Mouse (Mus musculus): ENCODE results near the gene Slc38a2. TPM values are rescaled to one million over a fixed set of nuclear protein-coding genes. Genes with fewer than 3 reads are reported as not detected.

Gene Slc38a2
- polyA plus RNA-seq, 1 experiment from 2014 or later = 179 TPM

DNA sequence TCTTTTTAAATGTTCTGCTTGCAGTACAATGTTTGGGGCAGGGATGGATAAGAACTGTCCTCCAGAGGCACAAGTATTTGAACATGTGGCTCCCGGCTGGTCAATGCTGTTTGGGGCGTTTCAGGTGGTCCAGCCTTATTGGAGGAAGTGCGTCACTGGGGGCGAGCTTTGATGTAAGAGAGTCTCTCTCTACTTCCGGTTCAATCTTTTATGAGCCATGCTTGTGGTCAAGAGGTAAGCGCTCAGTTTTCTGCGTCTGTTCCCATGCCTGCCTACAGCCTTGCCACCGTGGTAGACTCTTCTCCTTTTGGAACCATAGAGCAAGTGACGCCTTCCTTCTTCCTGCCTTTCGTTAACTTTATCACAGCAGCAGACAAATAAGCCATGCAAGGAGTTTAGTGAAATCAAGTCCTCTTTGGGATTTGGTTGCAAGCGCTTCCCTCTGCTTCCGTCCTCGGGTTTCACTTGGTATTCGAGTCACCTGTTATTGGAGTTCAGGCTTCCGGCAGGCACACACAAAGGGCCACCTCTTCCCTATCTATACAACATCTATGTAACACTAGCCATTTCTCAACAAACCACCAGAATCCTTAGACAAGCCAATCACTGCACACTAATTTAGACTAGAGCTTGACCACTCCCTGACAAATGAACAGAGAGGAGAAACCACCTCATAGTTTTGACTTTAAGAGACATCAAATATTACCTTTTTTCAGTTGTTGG, 37.3 kb upstream of the Slc38a2 start:
- Histone ChIP-seq H3K36me3 (no peaks in the 10 kb centered on the region), H3K9ac (no peak overlapping the region), H3K27ac (no peak overlapping the region), H3K4me2 (replicated peaks) (no peak overlapping the region), H3K4me3 (no peak overlapping the region), H3K27me3 (no peaks in the 10 kb centered on the region), H3K4me1 (0 out of 2 replicates have a peak, but pooled peaks cover 2% of the 10 kb centered on the region), H3K9me3 (no peaks in the 10 kb centered on the region)
- 69% methylated on average over 15 of the region's 15 CpGs for WGBS
- no peak for ATAC-seq (ENCODE audit: insufficient number of reproducible peaks, insufficient read depth, low FRiP score, low TSS enrichment)

DNA sequence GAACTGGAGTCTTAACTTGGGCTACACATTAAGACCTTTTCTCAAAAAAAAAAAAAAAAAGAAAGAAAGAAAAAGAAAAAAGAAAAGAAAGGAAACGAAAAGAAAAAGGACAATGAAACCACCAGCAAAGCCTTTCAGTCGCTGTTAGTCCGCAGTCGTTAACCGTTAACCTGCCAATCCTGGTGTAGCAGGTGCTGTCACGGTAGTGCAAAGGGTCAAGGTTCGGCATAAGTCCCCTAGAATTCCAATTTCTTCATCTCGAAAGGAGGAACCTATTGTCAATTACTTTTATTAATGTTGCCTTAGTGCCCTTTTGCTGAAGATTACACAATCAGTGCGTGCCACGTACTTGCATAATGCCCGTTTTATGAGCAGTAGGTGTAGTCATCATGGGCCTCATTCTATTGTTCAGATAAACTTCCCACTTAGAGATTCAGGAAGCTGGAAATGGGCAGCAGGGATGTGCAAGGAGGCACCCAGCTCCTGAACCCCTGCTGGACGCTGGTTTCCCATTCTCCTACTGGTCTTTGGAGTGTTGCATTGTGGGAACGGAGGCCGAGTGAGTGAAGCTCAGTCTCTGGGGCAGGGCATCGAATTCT, 36.1 kb upstream of the Slc38a2 start:
- no peak for ATAC-seq (ENCODE audit: insufficient number of reproducible peaks, insufficient read depth, low FRiP score, low TSS enrichment)
- 88% methylated on average over 15 of the region's 15 CpGs for WGBS

DNA sequence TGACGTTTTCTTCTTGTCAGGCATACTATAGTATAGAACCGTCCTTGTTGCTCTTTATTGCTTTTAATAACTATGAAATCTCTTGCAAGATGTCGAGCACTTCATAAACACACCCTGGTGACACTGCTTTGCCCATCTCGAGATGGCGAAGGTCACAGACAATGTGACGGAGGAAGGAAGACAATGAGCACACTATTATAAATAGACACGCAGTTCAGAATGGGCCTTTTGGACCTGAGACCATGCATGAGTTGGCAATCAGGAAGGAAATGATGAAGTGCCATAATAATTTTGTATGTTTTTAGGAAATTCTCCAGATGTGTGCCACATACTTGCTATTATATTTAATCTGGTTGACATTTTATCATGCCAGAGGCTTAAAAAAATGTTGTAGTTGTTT, 34.9 kb upstream of the Slc38a2 start:
- H3K27ac ChIP-seq = no peak overlapping the region
- no peak overlapping the region for H3K4me3 ChIP-seq
- H3K36me3 ChIP-seq = no peaks in the 10 kb centered on the region
- H3K4me2 ChIP-seq (replicated peaks) = no peak overlapping the region
- no peaks in the 10 kb centered on the region for H3K9me3 ChIP-seq
- WGBS = 69% methylated on average over 7 of the region's 7 CpGs
- H3K27me3 ChIP-seq = no peaks in the 10 kb centered on the region
- 0 out of 2 replicates have a peak, but pooled peaks cover 2% of the 10 kb centered on the region for H3K4me1 ChIP-seq
- no peak for ATAC-seq (ENCODE audit: insufficient number of reproducible peaks, insufficient read depth, low FRiP score, low TSS enrichment)
- no peak overlapping the region for H3K9ac ChIP-seq

More for the DNA sequence above, 36.1 kb upstream of the Slc38a2 start:
- Histone ChIP-seq H3K4me1 (0 out of 2 replicates have a peak, but pooled peaks cover 2% of the 10 kb centered on the region), H3K36me3 (no peaks in the 10 kb centered on the region), H3K27ac (no peak overlapping the region), H3K4me2 (replicated peaks) (no peak overlapping the region), H3K9ac (no peak overlapping the region), H3K4me3 (no peak overlapping the region), H3K27me3 (no peaks in the 10 kb centered on the region), H3K9me3 (no peaks in the 10 kb centered on the region)

- no peaks in the 10 kb centered on the region for H3K9me3 ChIP-seq
- H3K36me3 ChIP-seq = no peaks in the 10 kb centered on the region
- H3K4me3 ChIP-seq = no peak overlapping the region
- H3K27me3 ChIP-seq = no peaks in the 10 kb centered on the region
- H3K4me2 ChIP-seq (replicated peaks) = no peak overlapping the region
- H3K4me1 ChIP-seq = 0 out of 2 replicates have a peak, but pooled peaks cover 5% of the 10 kb centered on the region
- WGBS = 87% methylated on average over 9 of the region's 9 CpGs
- H3K9ac ChIP-seq = no peak overlapping the region
- ATAC-seq (ENCODE audit: insufficient number of reproducible peaks, insufficient read depth, low FRiP score, low TSS enrichment) = no peak
- no peak overlapping the region for H3K27ac ChIP-seq
Observed at GRCm38 (mm10) chr15:96730416-96730815, 30.9 kb upstream of the Slc38a2 start.

- no peak overlapping the region for H3K27ac ChIP-seq
- no peaks in the 10 kb centered on the region for H3K9me3 ChIP-seq
- 87% methylated on average over 9 of the region's 9 CpGs for WGBS
- H3K27me3 ChIP-seq = no peaks in the 10 kb centered on the region
- H3K4me2 ChIP-seq (replicated peaks) = no peak overlapping the region
- ATAC-seq (ENCODE audit: insufficient number of reproducible peaks, insufficient read depth, low FRiP score, low TSS enrichment) = no peak
- no peaks in the 10 kb centered on the region for H3K36me3 ChIP-seq
- H3K4me3 ChIP-seq = no peak overlapping the region
- H3K4me1 ChIP-seq = 0 out of 2 replicates have a peak, but pooled peaks cover 5% of the 10 kb centered on the region
- no peak overlapping the region for H3K9ac ChIP-seq
Observed at GRCm38 (mm10) chr15:96729785-96730184, 30.3 kb upstream of the Slc38a2 start.

DNA sequence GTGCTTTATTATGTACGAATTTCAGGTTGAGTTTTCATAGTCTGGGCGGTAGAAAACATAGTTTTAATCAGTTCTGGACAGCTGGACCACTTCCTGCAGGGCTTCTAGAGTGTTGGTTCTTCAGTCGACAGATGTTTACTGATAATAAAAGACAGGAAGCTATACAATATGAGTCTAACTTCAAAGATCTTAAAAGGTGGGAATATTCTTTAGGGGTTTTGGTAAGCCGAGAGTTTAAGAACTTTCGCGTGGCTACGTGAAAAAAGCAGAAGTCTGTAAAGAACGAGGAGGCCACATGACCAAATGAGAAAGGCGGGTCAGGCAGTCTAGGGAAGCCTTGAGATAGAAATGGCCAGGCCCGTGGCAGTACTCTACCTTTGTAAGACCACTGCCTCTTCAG, 29.5 kb upstream of the Slc38a2 start:
- Histone ChIP-seq H3K4me2 (replicated peaks) (no peak overlapping the region), H3K4me3 (no peak overlapping the region), H3K4me1 (0 out of 2 replicates have a peak, but pooled peaks cover 5% of the 10 kb centered on the region), H3K9me3 (no peaks in the 10 kb centered on the region), H3K9ac (no peak overlapping the region), H3K27me3 (no peaks in the 10 kb centered on the region), H3K27ac (no peak overlapping the region), H3K36me3 (no peaks in the 10 kb centered on the region)
- no peak for ATAC-seq (ENCODE audit: insufficient number of reproducible peaks, insufficient read depth, low FRiP score, low TSS enrichment)
- WGBS = 68% methylated on average over 10 of the region's 10 CpGs

DNA sequence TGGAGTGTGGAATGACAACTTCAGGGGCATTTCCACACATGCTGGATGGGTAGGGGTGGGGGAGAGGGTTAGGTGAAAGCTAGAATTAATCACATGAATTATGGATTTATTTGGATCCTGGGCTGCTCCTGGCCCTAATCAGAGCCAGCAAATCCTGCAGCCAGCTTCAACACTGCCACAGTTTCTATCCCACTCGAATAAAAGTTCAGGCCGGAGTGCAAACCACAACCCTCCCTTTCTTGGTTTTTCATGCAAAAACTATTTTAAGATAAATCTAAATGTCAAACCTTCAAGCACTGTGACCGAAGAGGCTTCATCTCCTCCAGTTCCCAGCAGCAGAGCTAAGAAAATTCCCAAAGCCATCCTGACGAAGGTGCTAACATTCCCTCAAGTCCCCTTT, 28.8 kb upstream of the Slc38a2 start:
- Histone ChIP-seq H3K9ac (no peak overlapping the region), H3K4me2 (replicated peaks) (no peak overlapping the region), H3K36me3 (no peaks in the 10 kb centered on the region), H3K27me3 (no peaks in the 10 kb centered on the region), H3K4me1 (0 out of 2 replicates have a peak, but pooled peaks cover 3% of the 10 kb centered on the region), H3K27ac (no peak overlapping the region), H3K4me3 (no peak overlapping the region), H3K9me3 (no peaks in the 10 kb centered on the region)
- no peak for ATAC-seq (ENCODE audit: insufficient number of reproducible peaks, insufficient read depth, low FRiP score, low TSS enrichment)
- 56% methylated on average over 4 of the region's 4 CpGs for WGBS

GRCm38 (mm10) chr15:96724506-96724905, 25.0 kb upstream of the Slc38a2 start:
- no peaks in the 10 kb centered on the region for H3K36me3 ChIP-seq
- H3K9ac ChIP-seq = no peak overlapping the region
- H3K4me3 ChIP-seq = no peak overlapping the region
- no peaks in the 10 kb centered on the region for H3K27me3 ChIP-seq
- 0 out of 2 replicates have a peak, but pooled peaks cover 3% of the 10 kb centered on the region for H3K9me3 ChIP-seq
- no peak overlapping the region for H3K27ac ChIP-seq
- 0 out of 2 replicates have a peak, but pooled peaks cover 3% of the 10 kb centered on the region for H3K4me1 ChIP-seq
- no peak overlapping the region for H3K4me2 ChIP-seq (replicated peaks)
- no peak for ATAC-seq (ENCODE audit: insufficient number of reproducible peaks, insufficient read depth, low FRiP score, low TSS enrichment)

DNA sequence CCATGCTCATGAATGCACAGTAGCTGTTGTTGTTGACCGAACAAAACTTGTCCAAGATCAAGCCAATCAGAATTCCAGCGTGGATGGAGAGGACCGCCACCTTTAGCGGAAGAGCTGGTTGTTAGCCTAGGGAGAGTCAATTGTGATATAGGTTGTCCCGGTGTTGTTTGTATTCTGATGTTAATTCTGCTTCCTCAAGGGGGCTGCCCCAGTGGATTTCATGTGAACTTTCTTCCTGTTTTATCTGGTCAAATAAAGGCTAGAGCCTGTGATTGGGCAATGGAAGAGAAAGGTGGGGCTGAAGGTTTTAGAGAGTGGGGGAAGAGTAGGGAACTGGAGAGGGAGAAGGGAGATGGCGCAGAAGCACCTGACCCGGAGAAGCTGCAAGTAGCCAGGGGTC, 22.7 kb upstream of the Slc38a2 start:
- 77% methylated on average over 7 of the region's 7 CpGs for WGBS
- H3K27ac ChIP-seq = no peak overlapping the region
- no peak for ATAC-seq (ENCODE audit: insufficient number of reproducible peaks, insufficient read depth, low FRiP score, low TSS enrichment)
- H3K27me3 ChIP-seq = no peaks in the 10 kb centered on the region
- H3K4me1 ChIP-seq = no peaks in the 10 kb centered on the region
- H3K9me3 ChIP-seq = 0 out of 2 replicates have a peak, but pooled peaks cover 3% of the 10 kb centered on the region
- no peaks in the 10 kb centered on the region for H3K36me3 ChIP-seq
- no peak overlapping the region for H3K4me3 ChIP-seq
- no peak overlapping the region for H3K9ac ChIP-seq
- no peak overlapping the region for H3K4me2 ChIP-seq (replicated peaks)

- 86% methylated on average over 6 of the region's 6 CpGs for WGBS
- H3K4me2 ChIP-seq (replicated peaks) = no peak overlapping the region
- H3K27ac ChIP-seq = no peak overlapping the region
- H3K4me3 ChIP-seq = no peak overlapping the region
- ATAC-seq (ENCODE audit: insufficient number of reproducible peaks, insufficient read depth, low FRiP score, low TSS enrichment) = no peak
- no peaks in the 10 kb centered on the region for H3K4me1 ChIP-seq
- H3K9ac ChIP-seq = no peak overlapping the region
- no peaks in the 10 kb centered on the region for H3K27me3 ChIP-seq
- H3K36me3 ChIP-seq = no peaks in the 10 kb centered on the region
- 0 out of 2 replicates have a peak, but pooled peaks cover 3% of the 10 kb centered on the region for H3K9me3 ChIP-seq
Observed at GRCm38 (mm10) chr15:96720146-96720545, 20.6 kb upstream of the Slc38a2 start.

GRCm38 (mm10) chr15:96718466-96718865, 18.9 kb upstream of the Slc38a2 start:
- Histone ChIP-seq H3K4me3 (no peak overlapping the region), H3K9ac (no peak overlapping the region), H3K36me3 (no peaks in the 10 kb centered on the region), H3K4me1 (no peaks in the 10 kb centered on the region), H3K4me2 (replicated peaks) (no peak overlapping the region), H3K27ac (no peak overlapping the region), H3K27me3 (no peaks in the 10 kb centered on the region), H3K9me3 (0 out of 2 replicates have a peak, but pooled peaks cover 3% of the 10 kb centered on the region)
- ATAC-seq (ENCODE audit: insufficient number of reproducible peaks, insufficient read depth, low FRiP score, low TSS enrichment) = no peak
- WGBS = 72% methylated on average over 7 of the region's 7 CpGs

DNA sequence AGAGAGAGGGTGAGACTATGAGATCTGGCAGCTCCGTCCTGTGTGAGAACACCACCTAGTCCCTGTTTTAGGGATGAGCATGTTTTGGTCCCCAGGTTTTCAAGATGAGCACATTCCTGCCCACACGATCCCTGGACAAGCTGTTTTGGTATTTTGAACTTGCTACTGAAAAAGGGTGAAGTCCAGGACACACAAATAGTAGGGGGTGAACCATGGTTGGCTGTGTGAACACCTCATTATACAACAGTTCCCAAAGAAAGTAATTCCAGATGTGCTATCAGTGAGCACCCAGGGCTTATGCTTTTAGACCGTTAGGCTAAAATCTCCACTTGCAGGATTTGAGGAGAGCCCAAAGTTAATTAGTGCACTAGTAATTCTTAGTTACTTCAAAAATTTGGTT, 17.7 kb upstream of the Slc38a2 start:
- 49% methylated on average over 3 of the region's 3 CpGs for WGBS
- H3K27ac ChIP-seq = no peak overlapping the region
- no peak for ATAC-seq (ENCODE audit: insufficient number of reproducible peaks, insufficient read depth, low FRiP score, low TSS enrichment)
- no peak overlapping the region for H3K9ac ChIP-seq
- no peak overlapping the region for H3K4me2 ChIP-seq (replicated peaks)
- H3K36me3 ChIP-seq = no peaks in the 10 kb centered on the region
- H3K9me3 ChIP-seq = 0 out of 2 replicates have a peak, but pooled peaks cover 3% of the 10 kb centered on the region
- H3K27me3 ChIP-seq = no peaks in the 10 kb centered on the region
- no peak overlapping the region for H3K4me3 ChIP-seq
- H3K4me1 ChIP-seq = no peaks in the 10 kb centered on the region
